Mouse (Mus musculus): Measurements from ENCODE around the gene Barhl2. TPM values are rescaled to one million over a fixed set of nuclear protein-coding genes. Genes with fewer than 3 reads are reported as not detected.

The Barhl2 gene
- polyA plus RNA-seq (2012; fragmentation: generic; extraction: Trizol), result not detected
- long read RNA-seq, experiment 1, result 0 reads
- long read RNA-seq, experiment 2, result 0 reads

- no peaks in the 10 kb centered on the region for H3K79me3 ChIP-seq (ENCODE audit: low read depth)
- no peak within 1 kb of the TSS for H3ac ChIP-seq (ENCODE audit: control insufficient read depth, insufficient read length, low read depth)
- no peaks in the 10 kb centered on the region for H3K79me2 ChIP-seq (ENCODE audit: control insufficient read depth, insufficient read depth)
- peaks cover 55% of the 10 kb centered on the region for H3K27me3 ChIP-seq (ENCODE audit: control insufficient read depth, insufficient read depth, insufficient read length)
- H3K36me3 ChIP-seq (ENCODE audit: control insufficient read depth, insufficient read depth), result no peaks in the 10 kb centered on the region
- TF ChIP-seq MYOG (IDR thresholded peaks at IDR 0.05; ENCODE audit: control insufficient read depth, extremely low read depth, insufficient read length) (no peak), MYOD1 (IDR thresholded peaks at IDR 0.05; ENCODE audit: control insufficient read depth, insufficient read length, low read depth) (no peak), CTCF (IDR thresholded peaks at IDR 0.05; ENCODE audit: control insufficient read depth, insufficient read depth, insufficient read length) (no peak), FOSL1 (IDR thresholded peaks at IDR 0.05; ENCODE audit: insufficient read depth, low read length, poor library complexity, severe bottlenecking) (no peak), MAX (IDR thresholded peaks at IDR 0.05) (no peak), USF1 (IDR thresholded peaks at IDR 0.05; ENCODE audit: low read depth) (no peak), CEBPB (IDR thresholded peaks at IDR 0.05; ENCODE audit: low read depth) (no peak)
- H3K4me3 ChIP-seq (ENCODE audit: insufficient read depth, poor library complexity, severe bottlenecking), result no peak within 1 kb of the TSS
These were observed at the start of gene Barhl2 for GRCm38 (mm10) chr5:106457986-106458476. Gene Barhl2 (minus strand): TSS chr5:106458166.

GRCm38 (mm10) chr5:106506061-106506460, 48.1 kb upstream of the Barhl2 start:
- TF ChIP-seq CTCF (IDR thresholded peaks at IDR 0.05; ENCODE audit: control insufficient read depth, insufficient read depth, insufficient read length) (no peak), MAX (IDR thresholded peaks at IDR 0.05) (no peak), MYOG (IDR thresholded peaks at IDR 0.05; ENCODE audit: control insufficient read depth, extremely low read depth, insufficient read length) (no peak), USF1 (IDR thresholded peaks at IDR 0.05; ENCODE audit: low read depth) (no peak), MYOD1 (IDR thresholded peaks at IDR 0.05; ENCODE audit: control insufficient read depth, insufficient read length, low read depth) (no peak), CEBPB (IDR thresholded peaks at IDR 0.05; ENCODE audit: low read depth) (no peak), FOSL1 (IDR thresholded peaks at IDR 0.05; ENCODE audit: insufficient read depth, low read length, poor library complexity, severe bottlenecking) (no peak)
- Histone ChIP-seq H3K36me3 (ENCODE audit: control insufficient read depth, insufficient read depth) (no peaks in the 10 kb centered on the region), H3K79me3 (ENCODE audit: low read depth) (no peaks in the 10 kb centered on the region), H3K79me2 (ENCODE audit: control insufficient read depth, insufficient read depth) (no peaks in the 10 kb centered on the region), H3ac (ENCODE audit: control insufficient read depth, insufficient read length, low read depth) (no peak overlapping the region), H3K27me3 (ENCODE audit: control insufficient read depth, insufficient read depth, insufficient read length) (peaks cover 4% of the 10 kb centered on the region), H3K4me3 (ENCODE audit: insufficient read depth, poor library complexity, severe bottlenecking) (no peak overlapping the region)

- Histone ChIP-seq H3K79me3 (ENCODE audit: low read depth) (no peaks in the 10 kb centered on the region), H3ac (ENCODE audit: control insufficient read depth, insufficient read length, low read depth) (no peak overlapping the region), H3K4me3 (ENCODE audit: insufficient read depth, poor library complexity, severe bottlenecking) (no peak overlapping the region), H3K27me3 (ENCODE audit: control insufficient read depth, insufficient read depth, insufficient read length) (peaks cover 4% of the 10 kb centered on the region), H3K79me2 (ENCODE audit: control insufficient read depth, insufficient read depth) (no peaks in the 10 kb centered on the region), H3K36me3 (ENCODE audit: control insufficient read depth, insufficient read depth) (no peaks in the 10 kb centered on the region)
- no peak for TF ChIP-seq MAX (IDR thresholded peaks at IDR 0.05)
- TF ChIP-seq USF1 (IDR thresholded peaks at IDR 0.05; ENCODE audit: low read depth), result no peak
- no peak for TF ChIP-seq MYOD1 (IDR thresholded peaks at IDR 0.05; ENCODE audit: control insufficient read depth, insufficient read length, low read depth)
- no peak for TF ChIP-seq CTCF (IDR thresholded peaks at IDR 0.05; ENCODE audit: control insufficient read depth, insufficient read depth, insufficient read length)
- no peak for TF ChIP-seq FOSL1 (IDR thresholded peaks at IDR 0.05; ENCODE audit: insufficient read depth, low read length, poor library complexity, severe bottlenecking)
- TF ChIP-seq CEBPB (IDR thresholded peaks at IDR 0.05; ENCODE audit: low read depth), result no peak
- no peak for TF ChIP-seq MYOG (IDR thresholded peaks at IDR 0.05; ENCODE audit: control insufficient read depth, extremely low read depth, insufficient read length)
These were observed 44.9 kb upstream of the Barhl2 start for GRCm38 (mm10) chr5:106502684-106503545.

- H3K36me3 ChIP-seq (ENCODE audit: control insufficient read depth, insufficient read depth), result no peaks in the 10 kb centered on the region
- peaks cover 4% of the 10 kb centered on the region for H3K27me3 ChIP-seq (ENCODE audit: control insufficient read depth, insufficient read depth, insufficient read length)
- no peaks in the 10 kb centered on the region for H3K79me2 ChIP-seq (ENCODE audit: control insufficient read depth, insufficient read depth)
- TF ChIP-seq MYOD1 (IDR thresholded peaks at IDR 0.05; ENCODE audit: control insufficient read depth, insufficient read length, low read depth) (no peak), CTCF (IDR thresholded peaks at IDR 0.05; ENCODE audit: control insufficient read depth, insufficient read depth, insufficient read length) (no peak), MYOG (IDR thresholded peaks at IDR 0.05; ENCODE audit: control insufficient read depth, extremely low read depth, insufficient read length) (no peak), MAX (IDR thresholded peaks at IDR 0.05) (no peak), CEBPB (IDR thresholded peaks at IDR 0.05; ENCODE audit: low read depth) (no peak), FOSL1 (IDR thresholded peaks at IDR 0.05; ENCODE audit: insufficient read depth, low read length, poor library complexity, severe bottlenecking) (no peak), USF1 (IDR thresholded peaks at IDR 0.05; ENCODE audit: low read depth) (no peak)
- no peak overlapping the region for H3K4me3 ChIP-seq (ENCODE audit: insufficient read depth, poor library complexity, severe bottlenecking)
- no peak overlapping the region for H3ac ChIP-seq (ENCODE audit: control insufficient read depth, insufficient read length, low read depth)
- no peaks in the 10 kb centered on the region for H3K79me3 ChIP-seq (ENCODE audit: low read depth)
These were observed 44.3 kb upstream of the Barhl2 start for GRCm38 (mm10) chr5:106502271-106502670.

GRCm38 (mm10) chr5:106491771-106492170, 33.8 kb upstream of the Barhl2 start:
- Histone ChIP-seq H3K79me3 (ENCODE audit: low read depth) (no peaks in the 10 kb centered on the region), H3K36me3 (ENCODE audit: control insufficient read depth, insufficient read depth) (no peaks in the 10 kb centered on the region), H3ac (ENCODE audit: control insufficient read depth, insufficient read length, low read depth) (no peak overlapping the region), H3K4me3 (ENCODE audit: insufficient read depth, poor library complexity, severe bottlenecking) (no peak overlapping the region), H3K79me2 (ENCODE audit: control insufficient read depth, insufficient read depth) (no peaks in the 10 kb centered on the region), H3K27me3 (ENCODE audit: control insufficient read depth, insufficient read depth, insufficient read length) (peaks cover 4% of the 10 kb centered on the region)
- TF ChIP-seq MYOG (IDR thresholded peaks at IDR 0.05; ENCODE audit: control insufficient read depth, extremely low read depth, insufficient read length) (no peak), FOSL1 (IDR thresholded peaks at IDR 0.05; ENCODE audit: insufficient read depth, low read length, poor library complexity, severe bottlenecking) (no peak), CTCF (IDR thresholded peaks at IDR 0.05; ENCODE audit: control insufficient read depth, insufficient read depth, insufficient read length) (no peak)

All from C2C12 (cell line).